Mouse (Mus musculus) olfactory bulb, adult 2 months (tissue): ENCODE data around the gene Mapk8ip2. TPM values are rescaled to one million over a fixed set of nuclear protein-coding genes. Genes with fewer than 3 reads are reported as not detected.

Source experiments
- H3K27ac ChIP-seq: fragments of 200-500 bp; 2 replicates; pipeline ENCODE4 v1.5.1; 2012; ENCODE audit warnings: low read depth, low read length; ENCODE audit not compliant: insufficient read depth
- H3K4me1 ChIP-seq: fragments of 200-500 bp; 2 replicates; pipeline ENCODE4 v1.6.1; 2012; ENCODE audit warnings: low read length; ENCODE audit not compliant: control insufficient read depth, insufficient read depth
- H3K4me3 ChIP-seq: fragments of 200-500 bp; 2 replicates; pipeline ENCODE4 v1.5.1; 2012; ENCODE audit warnings: mild to moderate bottlenecking, low read depth, low read length, moderate library complexity; ENCODE audit not compliant: insufficient read depth
- CTCF ChIP-seq: fragments of 200-500 bp; IDR thresholded peaks from 2 replicates; pipeline ENCODE4 v1.5.1; 2012; ENCODE audit warnings: low read depth, mild to moderate bottlenecking, low read length, moderate library complexity; ENCODE audit not compliant: insufficient read depth
- POLR2A ChIP-seq: fragments of 200-500 bp; IDR thresholded peaks from 2 replicates; pipeline ENCODE4 v1.6.1; 2012; ENCODE audit warnings: mild to moderate bottlenecking, low read depth, low read length, moderate library complexity; ENCODE audit not compliant: insufficient read depth
- WGBS: fragments of 180-500 bp; shearing (Covaris S2); methylation state at CpG from one replicate; pipeline ENCODE4 v1.1.7; 2018; 5-methylcytosine and 5-hydroxymethylcytosine counted together
- polyA plus RNA-seq: library from polyadenylated mRNA; stranded (reverse); fragments of >200 nt; gene quantifications from 2 replicates; pipeline ENCODE4 v1.2.4, GENCODE M21; 2012; ENCODE audit warnings: low replicate concordance; ENCODE audit not compliant: missing spikeins, insufficient read depth, insufficient read length

The Mapk8ip2 gene
- polyA plus RNA-seq, 1 experiment: not detected

DNA sequence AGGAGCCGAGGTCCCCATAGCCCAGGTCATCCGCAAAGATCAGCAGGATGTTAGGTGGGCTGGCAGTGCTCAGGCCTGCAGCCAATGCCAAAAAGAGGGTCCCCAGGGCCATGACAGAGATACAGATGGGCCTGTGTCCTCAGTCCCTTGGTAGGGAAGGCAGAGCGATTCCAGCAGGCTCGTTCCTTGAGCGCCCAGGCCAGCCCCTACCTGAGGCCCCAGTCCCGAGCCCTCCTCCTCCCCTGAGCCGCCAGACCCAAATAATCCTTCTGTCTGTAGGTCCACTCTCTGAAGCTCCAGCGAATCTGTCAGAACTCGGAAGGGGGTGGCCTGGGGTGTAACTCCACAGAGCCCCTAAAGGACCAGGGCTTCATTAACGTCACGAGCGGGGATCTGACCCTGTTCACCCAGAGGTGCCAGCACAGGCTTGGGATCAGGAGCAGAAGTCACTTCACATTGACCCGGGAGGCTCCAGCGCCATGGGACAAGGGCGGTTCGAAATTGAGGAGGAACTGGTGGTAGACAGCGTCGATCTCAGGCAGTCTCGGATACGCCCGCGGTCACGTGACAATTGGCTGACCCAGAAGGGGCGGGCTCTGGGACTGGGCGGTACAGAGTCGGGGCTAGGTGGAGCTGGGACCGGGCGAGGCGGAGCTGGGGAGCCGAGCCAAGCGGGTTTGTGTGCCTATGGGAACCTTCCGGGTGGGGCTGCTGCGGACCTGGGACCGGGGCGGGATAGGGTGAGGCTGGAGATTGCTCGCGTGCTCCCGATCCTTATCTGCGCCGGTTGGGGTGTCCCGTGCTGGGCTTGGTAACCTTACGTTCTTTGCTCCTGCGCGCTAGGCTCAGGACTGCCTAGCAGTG, 22.1 kb downstream of the Mapk8ip2 start:
- Histone ChIP-seq H3K4me1 (peaks cover 28% of the 10 kb centered on the region), H3K27ac (no peak overlapping the region), H3K4me3 (peak overlapping the region; percentile 51)
- TF ChIP-seq POLR2A (peak; percentile 32; the same call in 1 of the 2 replicates), CTCF (0 out of 2 replicates have a peak, but pooled peaks have one; percentile 0)
- WGBS: 9% methylated on average over 44 of the region's 44 CpGs

DNA sequence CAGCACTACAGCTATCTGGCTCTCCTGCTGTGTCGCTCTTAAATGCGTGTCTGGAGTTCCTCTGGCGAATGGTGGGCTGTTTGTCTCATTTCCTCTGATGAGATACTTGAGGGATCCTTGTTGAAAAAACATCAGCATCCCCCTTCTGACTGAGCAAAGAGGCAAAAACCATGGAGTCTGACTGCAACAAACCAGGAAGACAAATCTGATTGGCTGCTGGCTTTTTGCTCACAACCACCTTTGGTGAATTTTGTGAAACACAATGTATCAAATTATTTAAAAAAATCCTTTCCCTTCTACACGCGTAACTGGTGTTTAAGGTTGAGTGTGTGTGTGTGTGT, 22.7 kb downstream of the Mapk8ip2 start:
- TF ChIP-seq POLR2A (no peak), CTCF (no peak)
- WGBS: 2% methylated on average over 5 of the region's 5 CpGs
- Histone ChIP-seq H3K4me3 (peak overlapping the region; percentile 51), H3K27ac (no peak overlapping the region), H3K4me1 (peaks cover 29% of the 10 kb centered on the region)

- TF ChIP-seq CTCF (no peak), POLR2A (no peak)
- H3K27ac ChIP-seq: no peak within 1 kb of the TSS
- peaks cover 29% of the 10 kb centered on the region for H3K4me1 ChIP-seq
- H3K4me3 ChIP-seq: peak within 1 kb of the TSS; percentile 51
- WGBS: 48% methylated on average over 9 of the region's 9 CpGs
Measured at GRCm38 (mm10) chr15:89477091-89477491, 23.4 kb downstream of the Mapk8ip2 start, which contains the start of gene Arsa. Gene Arsa (minus strand): TSS chr15:89477425.

GRCm38 (mm10) chr15:89477806-89478205, 24.1 kb downstream of the Mapk8ip2 start:
- 57% methylated on average over 8 of the region's 8 CpGs for WGBS
- TF ChIP-seq POLR2A: no peak
- TF ChIP-seq CTCF: no peak

GRCm38 (mm10) chr15:89478622-89479021, 24.9 kb downstream of the Mapk8ip2 start:
- 90% methylated on average over 3 of the region's 3 CpGs for WGBS

More at GRCm38 (mm10) chr15:89477806-89478205, 24.1 kb downstream of the Mapk8ip2 start:
- H3K27ac ChIP-seq: no peak overlapping the region
- H3K4me1 ChIP-seq: peaks cover 29% of the 10 kb centered on the region
- H3K4me3 ChIP-seq: no peak overlapping the region

GRCm38 (mm10) chr15:89480584-89480983, 26.9 kb downstream of the Mapk8ip2 start:
- peaks cover 13% of the 10 kb centered on the region for H3K4me1 ChIP-seq
- no peak overlapping the region for H3K27ac ChIP-seq
- H3K4me3 ChIP-seq: no peak overlapping the region
- 51% methylated on average over 8 of the region's 8 CpGs for WGBS
- TF ChIP-seq CTCF (no peak), POLR2A (no peak)

More at GRCm38 (mm10) chr15:89478622-89479021, 24.9 kb downstream of the Mapk8ip2 start:
- peaks cover 29% of the 10 kb centered on the region for H3K4me1 ChIP-seq
- TF ChIP-seq CTCF (no peak), POLR2A (no peak)
- H3K4me3 ChIP-seq: no peak overlapping the region
- H3K27ac ChIP-seq: no peak overlapping the region

- TF ChIP-seq POLR2A (no peak), CTCF (no peak)
- WGBS: 89% methylated on average over 12 of the region's 12 CpGs
- Histone ChIP-seq H3K4me3 (no peak overlapping the region), H3K27ac (no peak overlapping the region), H3K4me1 (no peaks in the 10 kb centered on the region)
Measured at GRCm38 (mm10) chr15:89488182-89488581, 34.5 kb downstream of the Mapk8ip2 start.

DNA sequence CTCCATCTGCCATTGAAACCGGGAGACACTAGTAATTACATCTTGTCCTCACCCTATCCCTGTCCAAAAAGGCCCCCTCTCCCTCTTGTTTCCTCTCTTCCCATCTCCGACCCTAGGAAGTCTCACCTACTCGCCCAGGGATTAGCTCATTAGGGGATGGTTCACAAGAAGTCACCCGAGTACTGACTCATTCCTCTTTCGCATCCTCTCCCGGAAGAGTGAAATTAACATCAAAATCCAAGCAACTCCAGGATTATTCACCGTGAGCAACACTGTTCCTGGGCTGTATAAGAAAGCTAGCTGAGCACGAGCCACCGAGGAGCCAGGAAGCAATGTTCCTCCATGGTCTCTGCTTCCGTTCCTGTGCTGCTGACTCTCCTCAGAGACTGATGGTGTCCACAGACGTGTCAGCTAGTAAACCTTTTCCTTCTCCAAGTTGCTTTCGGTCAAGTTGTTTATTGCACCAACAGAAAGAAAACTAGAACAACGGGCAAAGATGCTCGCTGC, 35.0 kb downstream of the Mapk8ip2 start:
- TF ChIP-seq POLR2A: no peak
- no peak for TF ChIP-seq CTCF
- Histone ChIP-seq H3K27ac (no peak overlapping the region), H3K4me3 (no peak overlapping the region), H3K4me1 (no peaks in the 10 kb centered on the region)
- 40% methylated on average over 14 of the region's 14 CpGs for WGBS

GRCm38 (mm10) chr15:89494970-89495369, 41.3 kb downstream of the Mapk8ip2 start:
- H3K4me3 ChIP-seq: no peak overlapping the region
- 88% methylated on average over 4 of the region's 4 CpGs for WGBS
- TF ChIP-seq CTCF (no peak), POLR2A (no peak)
- H3K27ac ChIP-seq: no peak overlapping the region
- peaks cover 26% of the 10 kb centered on the region for H3K4me1 ChIP-seq
